Mouse (Mus musculus) CD8-positive naive resting alpha-beta T cell, adult 57 days (primary cell): ENCODE measurements around the gene Frs3. TPM values are rescaled to one million over a fixed set of nuclear protein-coding genes. Genes with fewer than 3 reads are reported as not detected.

Experiments
- total RNA-seq: library from RNA; stranded (reverse); gene quantifications from one replicate; pipeline ENCODE4 v1.2.4, GENCODE M21; 2023

Frs3 gene
- 2.4 TPM for total RNA-seq

GRCm38 (mm10) chr17:47688608-47689575, at the start of gene Frs3:
Gene Frs3 (plus strand): TSS chr17:47689030.

GRCm38 (mm10) chr17:47688344-47688607, 554 bp upstream of the Frs3 start, which contains the start of gene Tomm6:
Gene Tomm6 (minus strand): TSS chr17:47688386.

DNA sequence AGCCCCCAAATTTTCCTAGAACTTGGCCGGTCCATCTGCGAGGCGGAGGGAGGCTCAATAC, 5.4 kb downstream of the Frs3 start, which contains the start of gene Gm21981:
TSS of gene Gm21981 (minus strand) at position 14 of the 61 bp plus-strand sequence.

DNA sequence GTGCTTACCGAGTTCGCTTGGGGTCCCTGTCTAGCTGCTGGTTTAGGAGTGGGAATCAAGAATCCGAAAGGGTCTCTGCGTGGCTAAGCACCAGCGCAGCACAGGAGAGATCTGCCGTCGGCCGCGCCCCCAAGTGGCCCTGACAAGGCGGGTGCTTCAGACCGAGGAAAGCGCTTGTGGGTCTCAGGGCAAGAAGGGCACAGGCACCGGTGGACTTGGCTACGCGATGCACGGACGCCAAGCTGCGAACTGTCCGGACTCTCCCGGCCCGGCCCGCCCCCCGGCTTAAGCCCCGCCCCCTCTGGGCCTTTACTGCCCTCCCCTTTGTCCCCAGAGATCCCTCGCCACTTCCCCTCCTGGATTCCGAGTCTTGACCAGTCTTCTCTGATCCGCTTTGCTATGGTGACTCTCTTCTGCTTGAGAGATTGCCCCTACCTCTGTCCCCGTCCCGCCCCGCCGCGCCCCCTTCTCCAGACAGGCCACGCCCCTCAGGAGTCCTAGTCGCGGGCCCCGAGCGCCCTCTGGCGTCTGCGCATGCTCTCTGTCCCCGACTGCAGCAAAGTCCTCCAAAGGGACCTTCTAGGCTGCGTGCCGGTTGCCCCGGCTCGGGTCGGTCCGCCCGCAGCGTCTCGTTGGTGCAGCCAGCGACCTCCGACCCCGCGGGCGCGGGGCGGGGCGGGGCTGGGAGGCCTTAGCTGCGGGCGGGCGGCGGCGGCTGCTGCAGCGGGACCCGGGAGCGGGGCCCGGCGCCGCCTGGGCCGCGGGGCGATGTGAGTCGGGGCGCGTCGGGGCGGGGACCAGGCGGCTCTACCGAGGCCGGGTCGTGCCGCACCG, 5.9 kb downstream of the Frs3 start, which contains the start of gene Prickle4:
TSS of gene Prickle4 (minus strand) at position 234 of the 834 bp plus-strand sequence.

DNA sequence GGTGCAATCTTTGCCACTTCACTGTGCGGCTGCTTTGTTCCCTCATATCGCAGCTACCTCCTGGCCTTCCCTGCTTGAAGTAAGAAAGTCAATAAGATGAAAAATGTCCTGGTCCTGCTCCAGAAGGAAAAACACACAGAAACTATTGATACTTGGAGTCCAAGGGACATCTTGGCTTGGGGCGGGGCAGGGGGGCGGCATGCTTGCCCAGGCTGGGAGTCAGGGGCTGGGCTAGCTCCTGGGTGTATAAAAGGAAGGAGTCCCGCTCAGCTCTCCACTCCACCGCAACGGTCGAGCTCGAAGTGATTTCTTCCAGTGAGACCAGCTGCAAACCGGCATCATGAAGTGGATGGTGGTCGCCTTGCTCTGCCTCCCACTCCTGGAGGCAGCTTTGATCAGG, 37.7 kb downstream of the Frs3 start, which contains the start of gene Pgc:
TSS of gene Pgc (plus strand) at position 277 of the 400 bp plus-strand sequence.

GRCm38 (mm10) chr17:47736856-47737255, 48.0 kb downstream of the Frs3 start, which contains the start of gene Tfeb:
Gene Tfeb (plus strand): TSS chr17:47737030.

Other genes with a start within 250 kb of the Frs3 start
- 74.6 TPM for gene Taf8, start 186.7 kb upstream of the Frs3 start, total RNA-seq
- gene Ccnd3, start 184.0 kb upstream of the Frs3 start, total RNA-seq: 358 TPM
- gene Bysl, start 77.5 kb upstream of the Frs3 start, total RNA-seq: 15.1 TPM
- 59.9 TPM for gene Med20, start 77.4 kb upstream of the Frs3 start, total RNA-seq
- 2.7 TPM for gene Gm20517, start 77.4 kb upstream of the Frs3 start, total RNA-seq
- 5.6 TPM for gene Usp49, start 58.3 kb upstream of the Frs3 start, total RNA-seq
- gene Tomm6, start 644 bp upstream of the Frs3 start, total RNA-seq: 114 TPM
- gene Gm21981, start 5.4 kb downstream of the Frs3 start, total RNA-seq: 0.21 TPM
- gene Prickle4, start 5.7 kb downstream of the Frs3 start, total RNA-seq: not detected
- gene Pgc, start 37.8 kb downstream of the Frs3 start, total RNA-seq: not detected
- gene Tfeb, start 48.0 kb downstream of the Frs3 start, total RNA-seq: 35.0 TPM
- not detected for gene Mdfi, start 145.7 kb downstream of the Frs3 start, total RNA-seq
- gene Foxp4, start 235.6 kb downstream of the Frs3 start, total RNA-seq: 62.3 TPM